Mouse (Mus musculus) retina, postnatal 1 day (tissue): ENCODE data around the gene Tbc1d30.

Source experiments
- DNase-seq: peaks from one replicate; pipeline ENCODE4 v3.0.0-alpha.2; 2012

Tbc1d30 gene

GRCm38 (mm10) chr10:121262206-121262605 is 88.9 kb downstream of the Tbc1d30 start:
- DNase-seq = no peak

GRCm38 (mm10) chr10:121261036-121261592 is 90.0 kb downstream of the Tbc1d30 start:
- no peak for DNase-seq

GRCm38 (mm10) chr10:121256115-121256825 is 94.8 kb downstream of the Tbc1d30 start:
- peak; percentile 87 for DNase-seq

- no peak for DNase-seq
Observed at GRCm38 (mm10) chr10:121255465-121255864, 95.6 kb downstream of the Tbc1d30 start.

GRCm38 (mm10) chr10:121254343-121254742 is 96.7 kb downstream of the Tbc1d30 start:
- no peak for DNase-seq

GRCm38 (mm10) chr10:121252781-121253180 is 98.3 kb downstream of the Tbc1d30 start:
- no peak for DNase-seq

- no peak for DNase-seq
Observed at GRCm38 (mm10) chr10:121251191-121251590, 99.9 kb downstream of the Tbc1d30 start.

GRCm38 (mm10) chr10:121249820-121250219 is 101.3 kb downstream of the Tbc1d30 start:
- no peak for DNase-seq

GRCm38 (mm10) chr10:121247545-121247944 is 103.5 kb downstream of the Tbc1d30 start:
- DNase-seq = no peak

- DNase-seq = no peak
Observed at GRCm38 (mm10) chr10:121246971-121247370, 104.1 kb downstream of the Tbc1d30 start.

GRCm38 (mm10) chr10:121243373-121244207 is 107.5 kb downstream of the Tbc1d30 start:
- no peak for DNase-seq

- DNase-seq = no peak
Observed at GRCm38 (mm10) chr10:121242596-121242995, 108.5 kb downstream of the Tbc1d30 start.

GRCm38 (mm10) chr10:121239065-121239464 is 112.0 kb downstream of the Tbc1d30 start:
- DNase-seq = no peak

GRCm38 (mm10) chr10:121238551-121238950 is 112.5 kb downstream of the Tbc1d30 start:
- DNase-seq = peak; percentile 55

GRCm38 (mm10) chr10:121237377-121237776 is 113.7 kb downstream of the Tbc1d30 start:
- DNase-seq = no peak

GRCm38 (mm10) chr10:121235167-121235824 is 115.8 kb downstream of the Tbc1d30 start:
- peak; percentile 24 for DNase-seq

- no peak for DNase-seq
Observed at GRCm38 (mm10) chr10:121234476-121234875, 116.6 kb downstream of the Tbc1d30 start.

- no peak for DNase-seq
Observed at GRCm38 (mm10) chr10:121228422-121228953, 122.6 kb downstream of the Tbc1d30 start.

- no peak for DNase-seq
Observed at GRCm38 (mm10) chr10:121227988-121228409, 123.1 kb downstream of the Tbc1d30 start.

GRCm38 (mm10) chr10:121227403-121227802 is 123.7 kb downstream of the Tbc1d30 start:
- DNase-seq = no peak

GRCm38 (mm10) chr10:121225636-121226035 is 125.4 kb downstream of the Tbc1d30 start:
- no peak for DNase-seq

- DNase-seq = no peak
Observed at GRCm38 (mm10) chr10:121222881-121223280, 128.2 kb downstream of the Tbc1d30 start.

- DNase-seq = no peak
Observed at GRCm38 (mm10) chr10:121218616-121219015, 132.5 kb downstream of the Tbc1d30 start.
